Mouse (Mus musculus) G1E (cell line): Measurements from ENCODE around the gene Fam53b.

ENCODE experiments used
- CTCF ChIP-seq: IDR thresholded peaks from 2 replicates; pipeline ENCODE4 v1.5.1; 2012; ENCODE audit warnings: low read depth, low read length, inconsistent platforms, mixed read lengths
- GATA1 ChIP-seq: IDR thresholded peaks from 2 replicates; pipeline ENCODE4 v1.6.1; 2012; ENCODE audit warnings: borderline replicate concordance, low read length, inconsistent platforms, mixed read lengths
- GATA2 ChIP-seq: IDR thresholded peaks from 2 replicates; pipeline ENCODE4 v1.6.1; 2012; ENCODE audit warnings: low read depth, low read length, inconsistent platforms, borderline replicate concordance

GRCm38 (mm10) chr7:132813416-132814088 lies at the start of gene Fam53b:
- no peak for TF ChIP-seq GATA1
- TF ChIP-seq CTCF: no peak
- TF ChIP-seq GATA2: no peak
